Mouse (Mus musculus): ENCODE data around the gene Ppp1r27.

GRCm38 (mm10) chr11:120583937-120584336, 33.0 kb upstream of the Ppp1r27 start:
- TF ChIP-seq CTCF (IDR thresholded peaks at IDR 0.05; ENCODE audit: extremely low read depth, insufficient read depth, insufficient read length, insufficient replicate concordance) (no peak), POLR2A (IDR thresholded peaks at IDR 0.05; ENCODE audit: low read depth, low read length) (no peak)
